Mouse (Mus musculus): Measurements from ENCODE around the gene Pcdh20.

DNA sequence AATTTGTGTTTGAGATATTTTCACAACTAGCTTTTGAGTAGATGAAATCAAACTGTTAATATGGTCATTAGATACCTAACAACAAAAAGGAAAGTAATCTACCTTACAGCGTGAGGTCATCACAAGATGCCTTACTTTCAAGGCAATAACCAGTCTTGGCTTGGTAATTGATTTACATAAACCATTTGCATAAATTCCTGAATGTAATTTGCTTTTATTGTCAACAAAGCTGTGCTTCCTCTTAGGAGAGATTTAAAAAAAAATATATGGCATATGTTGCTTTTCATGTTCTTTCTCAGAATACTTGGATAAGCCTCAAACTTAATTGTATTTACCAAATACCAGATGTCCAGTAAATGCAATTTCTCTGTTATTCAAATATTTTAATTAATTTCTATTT lies 43.8 kb downstream of the Pcdh20 start:
- TF ChIP-seq POLR2A (IDR thresholded peaks at IDR 0.05; ENCODE audit: extremely low read depth, insufficient read depth, low read length), result no peak
- TF ChIP-seq CTCF (IDR thresholded peaks at IDR 0.05; ENCODE audit: extremely low read depth, insufficient read depth, low read length), result no peak
